Mouse (Mus musculus): ENCODE measurements around the gene Mfsd11. TPM values are rescaled to one million over a fixed set of nuclear protein-coding genes. Genes with fewer than 3 reads are reported as not detected.

Gene Mfsd11
- total RNA-seq, 1 experiment: 26.5 TPM

GRCm38 (mm10) chr11:116826550-116827504 is 25.4 kb upstream of the Mfsd11 start:
- Histone ChIP-seq H3K9ac (ENCODE audit: insufficient read depth, low read depth, low read length, poor library complexity, severe bottlenecking) (peak overlapping the region; percentile 73), H3K36me3 (ENCODE audit: control insufficient read depth, insufficient read depth, low read length, poor library complexity, severe bottlenecking) (no peaks in the 10 kb centered on the region), H3K27ac (ENCODE audit: insufficient read depth, low read depth, low read length, poor library complexity, severe bottlenecking) (no peak overlapping the region), H3K4me3 (ENCODE audit: insufficient read depth in 1 of 2, low read depth in 1 of 2, low read length in 2 of 2, poor library complexity in 1 of 2, severe bottlenecking in 1 of 2) (peak overlapping the region; percentile 75 to 79), H3K9me3 (ENCODE audit: control insufficient read depth, insufficient read depth, low read depth, low read length) (no peaks in the 10 kb centered on the region), H3K4me1 (ENCODE audit: control insufficient read depth in 2 of 2, insufficient read depth in 2 of 2, low read length in 2 of 2, poor library complexity in 1 of 2) (peaks cover 0 to 15% of the 10 kb centered on the region in 2 experiments; a peak in 2 of 4 replicates)
- TF ChIP-seq CHD2 (IDR thresholded peaks at IDR 0.05; ENCODE audit: low read depth, low read length): no peak
- TF ChIP-seq ZNF384 (IDR thresholded peaks at IDR 0.05; ENCODE audit: low read depth, low read length): no peak
- no peak for TF ChIP-seq MAFK (IDR thresholded peaks at IDR 0.05; ENCODE audit: insufficient read depth, low read depth, low read length)
- in situ Hi-C loops (cut with MboI; ENCODE audit: low sequenced_read_pairs in 2 of 2, unreplicated experiment in 2 of 2): no loop called here
- DNase-seq (ENCODE audit: low read depth, low spot score): no peak

DNA sequence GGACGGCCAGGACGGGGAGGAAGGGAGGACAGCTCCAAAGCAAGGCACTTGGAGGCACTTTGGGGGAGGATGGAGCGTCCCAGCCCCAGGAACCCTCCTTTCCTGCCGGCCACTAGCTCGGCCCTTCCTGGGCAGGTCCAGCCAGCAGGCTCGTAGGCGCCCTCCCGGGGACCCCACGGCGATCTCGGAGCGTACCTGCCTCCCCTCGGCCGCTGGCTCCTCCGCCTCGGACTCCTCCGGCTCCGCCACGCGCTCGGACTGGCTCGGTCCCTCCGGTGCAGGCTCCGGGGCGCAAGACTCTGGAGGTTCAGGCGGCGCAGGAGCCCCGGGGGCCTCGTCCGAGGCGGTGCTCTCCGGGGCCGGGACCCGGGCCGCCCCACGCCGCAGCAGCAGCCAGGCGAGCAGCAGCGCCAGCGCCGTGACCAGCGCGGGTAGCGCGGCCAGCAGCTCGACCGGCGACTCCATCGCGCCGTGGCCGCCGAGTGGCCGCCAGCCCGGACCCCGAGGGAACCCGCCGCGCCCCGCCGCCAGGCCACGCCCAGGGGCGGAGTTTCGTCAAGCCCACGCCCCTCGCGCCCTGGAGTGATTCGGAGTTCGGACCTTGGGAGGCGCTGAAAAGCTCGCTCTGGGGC is 24.6 kb upstream of the Mfsd11 start, which contains the start of gene Mxra7:
TSS of gene Mxra7 (minus strand) at position 513 of the 632 bp plus-strand sequence.
- Histone ChIP-seq H3K9ac (ENCODE audit: insufficient read depth, low read depth, low read length, poor library complexity, severe bottlenecking) (peak within 1 kb of the TSS; percentile 73), H3K27ac (ENCODE audit: insufficient read depth, low read depth, low read length, poor library complexity, severe bottlenecking) (no peak within 1 kb of the TSS), H3K4me3 (ENCODE audit: insufficient read depth in 1 of 2, low read depth in 1 of 2, low read length in 2 of 2, poor library complexity in 1 of 2, severe bottlenecking in 1 of 2) (peak within 1 kb of the TSS; percentile 75 to 79), H3K4me1 (ENCODE audit: control insufficient read depth in 2 of 2, insufficient read depth in 2 of 2, low read length in 2 of 2, poor library complexity in 1 of 2) (peaks cover 0 to 15% of the 10 kb centered on the region in 2 experiments; a peak in 2 of 4 replicates), H3K36me3 (ENCODE audit: control insufficient read depth, insufficient read depth, low read length, poor library complexity, severe bottlenecking) (no peaks in the 10 kb centered on the region), H3K9me3 (ENCODE audit: control insufficient read depth, insufficient read depth, low read depth, low read length) (no peaks in the 10 kb centered on the region)
- in situ Hi-C loops (cut with MboI; ENCODE audit: low sequenced_read_pairs in 2 of 2, unreplicated experiment in 2 of 2): no loop called here
- no peak for TF ChIP-seq ZNF384 (IDR thresholded peaks at IDR 0.05; ENCODE audit: low read depth, low read length)
- TF ChIP-seq CHD2 (IDR thresholded peaks at IDR 0.05; ENCODE audit: low read depth, low read length): no peak
- no peak for TF ChIP-seq ZC3H11A (IDR thresholded peaks at IDR 0.05; ENCODE audit: borderline replicate concordance, low read depth, low read length)
- no peak for TF ChIP-seq HCFC1 (IDR thresholded peaks at IDR 0.05; ENCODE audit: borderline replicate concordance, insufficient read depth, low read length)
- TF ChIP-seq MAFK (IDR thresholded peaks at IDR 0.05; ENCODE audit: insufficient read depth, low read depth, low read length): no peak
- DNase-seq (ENCODE audit: low read depth, low spot score): no peak

GRCm38 (mm10) chr11:116832172-116832685 is 20.0 kb upstream of the Mfsd11 start:
- no peak overlapping the region for H3K27ac ChIP-seq (ENCODE audit: insufficient read depth, low read depth, low read length, poor library complexity, severe bottlenecking)
- no peak overlapping the region for H3K4me3 ChIP-seq (ENCODE audit: insufficient read depth in 1 of 2, low read depth in 1 of 2, low read length in 2 of 2, poor library complexity in 1 of 2, severe bottlenecking in 1 of 2)
- no peak overlapping the region for H3K9ac ChIP-seq (ENCODE audit: insufficient read depth, low read depth, low read length, poor library complexity, severe bottlenecking)
- in situ Hi-C loops (cut with MboI; ENCODE audit: low sequenced_read_pairs in 2 of 2, unreplicated experiment in 2 of 2): no loop called here
- TF ChIP-seq ZC3H11A (IDR thresholded peaks at IDR 0.05; ENCODE audit: borderline replicate concordance, low read depth, low read length) (no peak), CHD2 (IDR thresholded peaks at IDR 0.05; ENCODE audit: low read depth, low read length) (no peak), ZNF384 (IDR thresholded peaks at IDR 0.05; ENCODE audit: low read depth, low read length) (peak; percentile 91), MAFK (IDR thresholded peaks at IDR 0.05; ENCODE audit: insufficient read depth, low read depth, low read length) (no peak), HCFC1 (IDR thresholded peaks at IDR 0.05; ENCODE audit: borderline replicate concordance, insufficient read depth, low read length) (no peak)
- H3K4me1 ChIP-seq (ENCODE audit: control insufficient read depth in 2 of 2, insufficient read depth in 2 of 2, low read length in 2 of 2, poor library complexity in 1 of 2): peaks cover 0 to 11% of the 10 kb centered on the region in 2 experiments; a peak in 2 of 4 replicates
- no peaks in the 10 kb centered on the region for H3K9me3 ChIP-seq (ENCODE audit: control insufficient read depth, insufficient read depth, low read depth, low read length)
- DNase-seq (ENCODE audit: low read depth, low spot score): no peak
- peaks cover 27% of the 10 kb centered on the region for H3K36me3 ChIP-seq (ENCODE audit: control insufficient read depth, insufficient read depth, low read length, poor library complexity, severe bottlenecking)

DNA sequence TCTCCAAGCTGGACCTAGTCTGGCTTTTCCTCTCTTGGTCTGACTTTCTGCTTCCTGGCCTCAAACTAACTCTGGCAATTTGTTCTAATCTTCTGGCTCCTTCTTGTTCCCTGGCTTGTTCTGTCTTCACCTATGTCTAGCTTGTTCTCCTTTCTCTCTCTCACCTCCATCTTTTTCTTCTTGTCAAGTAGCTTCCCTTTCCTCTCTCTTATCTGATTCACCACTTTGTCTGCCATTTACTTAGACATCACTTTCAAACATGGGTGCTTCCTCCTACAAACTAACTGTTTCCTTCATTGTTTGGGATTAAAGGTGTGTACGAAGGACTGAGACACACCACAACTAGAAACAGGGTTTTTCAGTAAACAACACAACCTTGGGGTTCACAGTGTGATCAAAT is 17.3 kb upstream of the Mfsd11 start:
- in situ Hi-C loops (cut with MboI; ENCODE audit: low sequenced_read_pairs in 2 of 2, unreplicated experiment in 2 of 2): no loop called here
- H3K4me1 ChIP-seq (ENCODE audit: control insufficient read depth in 2 of 2, insufficient read depth in 2 of 2, low read length in 2 of 2, poor library complexity in 1 of 2): peaks cover 0 to 7% of the 10 kb centered on the region in 2 experiments; a peak in 1 of 4 replicates

More for the DNA sequence above, 17.3 kb upstream of the Mfsd11 start:
- no peak for DNase-seq (ENCODE audit: low read depth, low spot score)
- TF ChIP-seq CHD2 (IDR thresholded peaks at IDR 0.05; ENCODE audit: low read depth, low read length) (no peak), ZNF384 (IDR thresholded peaks at IDR 0.05; ENCODE audit: low read depth, low read length) (no peak), ZC3H11A (IDR thresholded peaks at IDR 0.05; ENCODE audit: borderline replicate concordance, low read depth, low read length) (no peak), HCFC1 (IDR thresholded peaks at IDR 0.05; ENCODE audit: borderline replicate concordance, insufficient read depth, low read length) (no peak), MAFK (IDR thresholded peaks at IDR 0.05; ENCODE audit: insufficient read depth, low read depth, low read length) (no peak)
- H3K4me3 ChIP-seq (ENCODE audit: insufficient read depth in 1 of 2, low read depth in 1 of 2, low read length in 2 of 2, poor library complexity in 1 of 2, severe bottlenecking in 1 of 2): no peak overlapping the region
- H3K9ac ChIP-seq (ENCODE audit: insufficient read depth, low read depth, low read length, poor library complexity, severe bottlenecking): no peak overlapping the region
- H3K36me3 ChIP-seq (ENCODE audit: control insufficient read depth, insufficient read depth, low read length, poor library complexity, severe bottlenecking): peaks cover 48% of the 10 kb centered on the region
- no peak overlapping the region for H3K27ac ChIP-seq (ENCODE audit: insufficient read depth, low read depth, low read length, poor library complexity, severe bottlenecking)
- H3K9me3 ChIP-seq (ENCODE audit: control insufficient read depth, insufficient read depth, low read depth, low read length): no peaks in the 10 kb centered on the region
